Mouse (Mus musculus): ENCODE results near the gene Pard3.

- TF ChIP-seq CTCF (IDR thresholded peaks at IDR 0.05; ENCODE audit: low read depth) = no peak
- no peak for TF ChIP-seq EP300 (optimal IDR thresholded peaks at IDR 0.05)
Observed at GRCm38 (mm10) chr8:127535846-127536220, 472.1 kb downstream of the Pard3 start.

Measured in stomach, postnatal 0 days (tissue).